Mouse (Mus musculus) left cerebral cortex, postnatal 4 days (tissue): ENCODE measurements around the gene Slc24a3. TPM values are rescaled to one million over a fixed set of nuclear protein-coding genes. Genes with fewer than 3 reads are reported as not detected.
A peak's percentile ranks its signal among the peaks of the same experiment; 100 is the strongest.

ENCODE experiments used
- DNase-seq: peaks from one replicate; pipeline ENCODE4 v3.0.0-alpha.2; 2022
- intact Hi-C: fragments of 180-260 bp; cut with DNase I; formaldehyde crosslinking; loops from one replicate; pipeline ENCODE4 v1.15.1; 2025
- total RNA-seq, 2 experiments: library from RNA; stranded (reverse); gene quantifications; 2 replicates each; pipeline ENCODE4 v1.2.3; 2021

Gene Slc24a3
- total RNA-seq, 2 experiments from 2014 or later = 74.8 to 87.6 TPM

GRCm38 (mm10) chr2:145269410-145269809, 101.9 kb downstream of the Slc24a3 start:
- no peak for DNase-seq
- intact Hi-C loops = no loop called here

- intact Hi-C loops = no loop called here
- DNase-seq = no peak
Observed at GRCm38 (mm10) chr2:145274016-145274677, 106.6 kb downstream of the Slc24a3 start.

GRCm38 (mm10) chr2:145279336-145279735, 111.8 kb downstream of the Slc24a3 start:
- intact Hi-C loops = no loop called here
- no peak for DNase-seq

- no peak for DNase-seq
Observed at GRCm38 (mm10) chr2:145283746-145284145, 116.2 kb downstream of the Slc24a3 start.

GRCm38 (mm10) chr2:145288501-145288900, 120.9 kb downstream of the Slc24a3 start:
- no peak for DNase-seq
- intact Hi-C loops = no loop called here

More at GRCm38 (mm10) chr2:145283746-145284145, 116.2 kb downstream of the Slc24a3 start:
- intact Hi-C loops = no loop called here

- DNase-seq = no peak
- intact Hi-C loops = loop anchor here (10.0 kb wide), 1 partner anchor 127 kb away; the partner anchor contains the start of gene Slc24a3
Observed at GRCm38 (mm10) chr2:145291473-145291872, 123.9 kb downstream of the Slc24a3 start.

- intact Hi-C loops = loop anchor here (10.0 kb wide), 1 partner anchor 127 kb away; the partner anchor contains the start of gene Slc24a3
- no peak for DNase-seq
Observed at GRCm38 (mm10) chr2:145292196-145292595, 124.6 kb downstream of the Slc24a3 start.

- intact Hi-C loops = loop anchor here (10.0 kb wide), 1 partner anchor 128 kb away; the partner anchor contains the start of gene Slc24a3
Observed at GRCm38 (mm10) chr2:145292816-145293215, 125.3 kb downstream of the Slc24a3 start.

GRCm38 (mm10) chr2:145296906-145297305, 129.4 kb downstream of the Slc24a3 start:
- intact Hi-C loops = loop anchor here (10.0 kb wide), 1 partner anchor 132 kb away; the partner anchor contains the start of gene Slc24a3
- no peak for DNase-seq

More at GRCm38 (mm10) chr2:145292816-145293215, 125.3 kb downstream of the Slc24a3 start:
- DNase-seq = no peak

GRCm38 (mm10) chr2:145299914-145300699, 132.6 kb downstream of the Slc24a3 start:
- DNase-seq = peak; percentile 15
- intact Hi-C loops = loop anchor here (10.0 kb wide), 1 partner anchor 135 kb away; the partner anchor contains the start of gene Slc24a3

GRCm38 (mm10) chr2:145307231-145307883, 139.8 kb downstream of the Slc24a3 start:
- DNase-seq = no peak
- intact Hi-C loops = no loop called here

GRCm38 (mm10) chr2:145318916-145319315, 151.4 kb downstream of the Slc24a3 start:
- intact Hi-C loops = no loop called here
- DNase-seq = no peak

- intact Hi-C loops = no loop called here
- DNase-seq = no peak
Observed at GRCm38 (mm10) chr2:145321287-145321686, 153.7 kb downstream of the Slc24a3 start.

- DNase-seq = no peak
- intact Hi-C loops = no loop called here
Observed at GRCm38 (mm10) chr2:145321755-145322154, 154.2 kb downstream of the Slc24a3 start.

GRCm38 (mm10) chr2:145324477-145324876, 156.9 kb downstream of the Slc24a3 start:
- no peak for DNase-seq
- intact Hi-C loops = no loop called here

- intact Hi-C loops = no loop called here
- peak; percentile 38 for DNase-seq
Observed at GRCm38 (mm10) chr2:145325852-145326251, 158.3 kb downstream of the Slc24a3 start.

GRCm38 (mm10) chr2:145326544-145326943, 159.0 kb downstream of the Slc24a3 start:
- DNase-seq = no peak

GRCm38 (mm10) chr2:145329756-145330155, 162.2 kb downstream of the Slc24a3 start:
- peak; percentile 32 for DNase-seq
- intact Hi-C loops = no loop called here

More at GRCm38 (mm10) chr2:145326544-145326943, 159.0 kb downstream of the Slc24a3 start:
- intact Hi-C loops = no loop called here

GRCm38 (mm10) chr2:145331525-145331924, 164.0 kb downstream of the Slc24a3 start:
- DNase-seq = no peak
- intact Hi-C loops = no loop called here

- intact Hi-C loops = no loop called here
- no peak for DNase-seq
Observed at GRCm38 (mm10) chr2:145333466-145333865, 165.9 kb downstream of the Slc24a3 start.

GRCm38 (mm10) chr2:145336406-145336805, 168.9 kb downstream of the Slc24a3 start:
- intact Hi-C loops = no loop called here

More at GRCm38 (mm10) chr2:145336406-145336805, 168.9 kb downstream of the Slc24a3 start:
- no peak for DNase-seq
